Mouse (Mus musculus) layer of hippocampus, postnatal 10 days (tissue): ENCODE measurements around the gene Hspg2. TPM values are rescaled to one million over a fixed set of nuclear protein-coding genes. Genes with fewer than 3 reads are reported as not detected.

Source experiments
- microRNA-seq, 2 experiments: library from miRNA; unstranded; fragments of <30 nt; microRNA quantifications; one replicate each; pipeline ENCODE4 v1.2.0; 2021
- total RNA-seq, 2 experiments: library from RNA; stranded (reverse); gene quantifications; 2 replicates each; pipeline ENCODE4 v1.2.3; 2021

Hspg2 gene
- total RNA-seq, 2 experiments from 2014 or later, result 13.7 to 14.8 TPM

Small RNA genes lying within 50 kb of the gene (microRNA-seq; reads per million reads assigned to microRNA genes)
- 0.22 to 0.39 reads per million in 2 experiments for gene Mir7018

Other genes starting within 250 kb of the Hspg2 start
- gene Wnt4, start 191.3 kb upstream of the Hspg2 start, total RNA-seq, result 10 to 100 TPM; 10.4 to 11.4 TPM
- 100 to 1,000 TPM; 446 to 465 TPM for gene Cdc42, start 111.0 kb upstream of the Hspg2 start, total RNA-seq
- not detected for gene Cela3a, start 59.0 kb upstream of the Hspg2 start, total RNA-seq
- gene Cela3b, start 38.2 kb upstream of the Hspg2 start, total RNA-seq, result not detected
- not detected for gene 1700013G24Rik, start 15.5 kb upstream of the Hspg2 start, total RNA-seq
- not detected for gene Ldlrad2, start 105.8 kb downstream of the Hspg2 start, total RNA-seq
- 100 to 1,000 TPM; 135 to 136 TPM for gene Usp48, start 125.0 kb downstream of the Hspg2 start, total RNA-seq
- gene Rap1gap, start 196.0 kb downstream of the Hspg2 start, total RNA-seq, result 100 to 1,000 TPM; 206 to 220 TPM